Mouse (Mus musculus) megakaryocyte, embryonic 14.5 days (primary cell): ENCODE measurements at regions not wholly inside any gene's neighbourhood (a gene's known extent, or its start where the extent isn't known, plus 50 kb on each side); places are given as distances from the start of the nearest gene placed in this dataset.

ENCODE experiments used
- H3K27me3 ChIP-seq: replicated peaks from 2 replicates; pipeline ENCODE3; 2012; ENCODE audit warnings: inconsistent platforms
- H3K36me3 ChIP-seq: replicated peaks from 2 replicates; pipeline ENCODE3; 2012; ENCODE audit warnings: low read length, inconsistent platforms, mixed read lengths
- H3K4me1 ChIP-seq: 2 replicates; pipeline ENCODE4 v1.6.1; 2012; ENCODE audit warnings: inconsistent platforms
- H3K4me3 ChIP-seq: replicated peaks from 2 replicates; pipeline ENCODE3; 2012; ENCODE audit warnings: moderate library complexity, mild to moderate bottlenecking, inconsistent platforms
- H3K9me3 ChIP-seq: 2 replicates; pipeline ENCODE4 v1.6.1; 2012; ENCODE audit warnings: inconsistent platforms
- FLI1 ChIP-seq: IDR thresholded peaks from 2 replicates; pipeline ENCODE4 v1.6.1; 2012; ENCODE audit warnings: low read length, inconsistent platforms, mixed read lengths
- GATA1 ChIP-seq: IDR thresholded peaks from 3 replicates; pipeline ENCODE4 v1.6.1; 2012; ENCODE audit warnings: mixed read lengths, low read length, inconsistent platforms, borderline replicate concordance

DNA sequence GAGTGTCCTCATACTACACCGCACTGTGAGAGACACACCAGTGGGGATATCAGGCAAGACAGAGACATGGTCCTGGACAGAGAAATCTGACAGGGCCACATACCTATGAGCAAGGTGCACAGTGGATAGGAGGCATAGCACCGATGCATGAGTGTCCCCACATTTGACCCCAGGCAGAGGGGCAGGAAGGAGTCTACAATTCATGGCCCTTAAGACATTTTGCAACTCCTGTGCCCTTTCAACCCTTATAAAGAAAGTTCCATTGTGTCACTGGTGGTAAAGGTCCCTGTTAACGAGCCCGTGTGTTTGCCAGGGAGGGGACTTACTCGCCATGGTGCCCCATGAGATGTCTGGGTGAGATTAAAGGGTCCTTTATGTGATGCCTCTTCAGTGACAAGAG is 54.3 kb upstream of the Smndc1 start:
- Histone ChIP-seq H3K4me3 (no peak overlapping the region), H3K4me1 (no peaks in the 10 kb centered on the region; the same call in 1 of the 2 replicates), H3K9me3 (no peaks in the 10 kb centered on the region), H3K27me3 (peaks cover 53% of the 10 kb centered on the region), H3K36me3 (no peaks in the 10 kb centered on the region)
- TF ChIP-seq FLI1 (no peak), GATA1 (no peak)

DNA sequence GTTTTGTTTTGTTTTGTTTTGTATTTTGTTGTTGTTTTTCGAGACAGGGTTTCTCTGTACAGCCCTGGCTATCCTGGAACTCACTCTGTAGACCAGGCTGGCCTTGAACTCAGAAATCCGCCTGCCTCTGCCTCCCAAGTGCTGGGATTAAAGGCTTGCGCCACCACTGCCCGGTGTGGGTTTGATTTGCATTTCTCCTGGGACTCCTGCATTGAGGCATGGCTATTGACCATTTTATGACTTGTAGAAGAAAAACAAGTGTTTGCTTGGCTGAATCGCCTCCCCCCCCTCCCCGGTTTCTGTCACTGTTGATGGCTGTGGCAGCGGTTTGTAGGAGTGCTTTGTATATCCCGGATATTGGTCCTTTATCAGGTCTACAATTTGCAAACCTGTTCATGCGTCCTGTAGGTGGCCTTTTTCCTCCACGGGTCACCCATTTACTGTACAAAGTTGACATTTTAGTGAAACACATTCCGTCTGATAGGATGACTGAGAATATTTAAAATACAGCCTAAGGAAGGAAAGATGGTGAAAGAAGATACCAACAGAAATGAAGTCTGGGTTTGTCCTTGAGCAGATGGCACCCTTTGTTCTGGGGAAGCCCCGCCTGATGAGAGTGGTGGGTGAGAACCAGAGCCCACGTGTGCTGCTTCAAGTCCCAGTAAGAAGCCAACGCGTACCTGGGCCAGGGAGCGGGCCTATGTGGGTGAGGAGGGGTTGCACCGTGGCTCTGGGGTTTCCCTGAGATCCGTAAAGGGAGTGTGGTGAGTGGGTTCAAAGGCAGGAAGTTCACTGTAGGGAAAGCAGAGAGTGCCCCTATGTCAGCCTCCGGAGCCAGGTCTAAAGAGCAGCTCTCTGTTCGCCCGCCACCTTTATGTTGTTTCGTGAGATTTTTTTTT is 52.6 kb upstream of the Smndc1 start:
- Histone ChIP-seq H3K4me1 (peaks cover 2% of the 10 kb centered on the region), H3K27me3 (peaks cover 46% of the 10 kb centered on the region), H3K9me3 (no peaks in the 10 kb centered on the region), H3K36me3 (no peaks in the 10 kb centered on the region), H3K4me3 (no peak overlapping the region)
- TF ChIP-seq GATA1: no peak
- TF ChIP-seq FLI1: no peak

DNA sequence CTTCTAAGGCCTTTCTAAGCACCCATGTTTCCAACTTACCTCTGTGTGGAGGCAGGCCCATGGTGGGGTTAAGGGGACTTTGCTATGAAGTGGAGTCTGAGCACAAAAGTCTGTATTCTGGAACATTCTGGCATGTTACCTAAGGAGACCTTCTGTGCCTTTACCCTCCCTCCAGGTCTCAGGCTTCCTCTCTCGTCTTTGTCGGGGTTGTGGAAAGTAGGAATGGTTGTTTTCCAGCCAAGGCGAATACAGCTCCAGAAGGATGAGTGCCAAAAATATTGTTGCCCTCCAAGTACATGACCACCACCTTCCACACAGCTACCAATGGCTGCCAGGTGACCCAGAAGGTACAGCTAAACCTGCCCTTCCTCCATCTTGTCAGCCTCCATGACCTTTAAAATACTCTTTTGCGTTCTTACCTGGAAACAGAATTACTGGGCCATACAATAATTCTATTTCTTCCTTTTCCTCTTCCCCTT is 51.8 kb upstream of the Smndc1 start:
- Histone ChIP-seq H3K4me1 (peaks cover 6% of the 10 kb centered on the region), H3K36me3 (no peaks in the 10 kb centered on the region), H3K9me3 (no peaks in the 10 kb centered on the region), H3K4me3 (no peak overlapping the region), H3K27me3 (peaks cover 48% of the 10 kb centered on the region)
- TF ChIP-seq FLI1: no peak
- no peak for TF ChIP-seq GATA1

DNA sequence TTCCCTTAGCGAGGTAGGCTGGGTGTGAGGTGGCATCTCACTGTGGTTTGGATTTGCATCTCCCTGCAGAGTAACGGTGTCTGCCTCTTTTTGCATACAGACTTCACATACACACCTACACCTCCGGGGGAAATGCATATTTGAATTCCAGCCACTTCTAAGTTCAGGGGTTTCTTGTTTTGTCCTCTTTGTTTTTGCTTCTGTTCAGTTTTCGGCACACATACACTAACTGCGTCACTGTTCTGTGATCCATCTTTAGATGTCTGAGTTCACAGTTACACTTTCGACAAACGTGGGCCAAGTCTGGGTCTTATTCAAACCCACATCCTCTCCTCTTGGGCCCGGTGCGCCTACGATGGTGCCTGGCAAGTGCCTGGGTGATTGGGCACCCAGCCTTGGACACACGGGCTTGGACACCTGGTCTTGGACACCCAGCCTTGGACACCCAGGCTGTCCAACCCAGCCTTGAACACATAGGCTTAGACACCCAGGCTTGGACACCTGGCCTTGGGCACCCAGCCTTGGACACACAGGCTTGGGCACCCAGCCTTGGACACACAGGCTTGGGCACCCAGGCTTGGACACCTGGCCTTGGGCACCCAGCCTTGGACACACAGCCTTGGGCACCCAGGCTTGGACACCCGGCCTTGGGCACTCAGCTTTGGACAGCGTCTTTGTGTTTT is 51.2 kb upstream of the Smndc1 start:
- Histone ChIP-seq H3K4me3 (no peak overlapping the region), H3K4me1 (peaks cover 8% of the 10 kb centered on the region), H3K27me3 (peaks cover 48% of the 10 kb centered on the region), H3K36me3 (no peaks in the 10 kb centered on the region), H3K9me3 (no peaks in the 10 kb centered on the region)
- TF ChIP-seq FLI1: no peak
- no peak for TF ChIP-seq GATA1

DNA sequence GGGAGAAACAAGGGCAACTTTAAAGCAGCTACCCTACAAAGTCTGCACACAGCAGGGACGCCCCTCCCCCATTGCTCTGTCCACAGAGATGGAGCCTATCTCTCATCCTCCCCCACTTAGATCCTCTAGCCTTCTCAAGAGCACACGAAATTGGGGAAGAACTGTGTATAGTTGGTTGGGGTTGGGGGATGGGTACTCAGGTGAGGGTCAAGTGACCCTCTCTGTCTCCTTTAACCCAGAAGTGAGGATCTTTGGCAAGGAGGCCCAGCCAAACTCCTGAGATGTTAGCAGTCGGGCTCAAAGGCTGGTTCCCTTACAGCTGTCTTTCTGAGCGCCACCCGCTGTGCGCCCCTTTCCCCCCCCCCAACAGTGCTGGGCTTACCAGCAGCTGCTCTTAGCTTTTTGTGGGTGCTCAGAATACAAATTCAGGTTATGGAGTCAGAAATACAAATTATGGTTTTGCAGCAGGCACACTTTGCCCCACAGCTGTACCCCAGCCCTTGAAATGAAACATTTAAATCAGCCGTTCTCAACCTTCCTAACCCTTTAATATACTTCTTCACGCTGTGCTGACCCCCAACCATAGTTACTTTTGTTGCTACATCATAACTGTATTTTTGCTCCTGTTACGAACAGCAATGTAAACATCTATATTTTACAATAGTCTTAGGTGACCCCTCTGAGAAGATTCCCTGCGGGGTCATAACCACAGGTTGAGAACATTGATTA is 50.1 kb upstream of the Smndc1 start:
- Histone ChIP-seq H3K4me3 (no peak overlapping the region), H3K36me3 (no peaks in the 10 kb centered on the region), H3K27me3 (peaks cover 41% of the 10 kb centered on the region), H3K9me3 (no peaks in the 10 kb centered on the region), H3K4me1 (peaks cover 8% of the 10 kb centered on the region)
- TF ChIP-seq GATA1 (no peak), FLI1 (no peak)
